Mouse (Mus musculus) bone marrow, adult 2 months (tissue): Measurements from ENCODE around the gene Myl3.

ENCODE experiments used
- CTCF ChIP-seq: fragments of 200-500 bp; IDR thresholded peaks from 2 replicates; pipeline ENCODE4 v1.5.1; 2011; ENCODE audit warnings: low read length, control low read depth; ENCODE audit not compliant: control insufficient read depth, insufficient read depth
- POLR2A ChIP-seq: fragments of 200-500 bp; IDR thresholded peaks from 2 replicates; pipeline ENCODE4 v1.6.1; 2011; ENCODE audit warnings: low read depth, mild to moderate bottlenecking, control low read depth, low read length, borderline replicate concordance; ENCODE audit not compliant: control insufficient read depth

- no peak for TF ChIP-seq POLR2A
- no peak for TF ChIP-seq CTCF
Observed at GRCm38 (mm10) chr9:110797866-110798265, 56.2 kb downstream of the Myl3 start, which contains the start of gene Prss42.
